Mouse (Mus musculus): ENCODE measurements around the gene Tmem163.

DNA sequence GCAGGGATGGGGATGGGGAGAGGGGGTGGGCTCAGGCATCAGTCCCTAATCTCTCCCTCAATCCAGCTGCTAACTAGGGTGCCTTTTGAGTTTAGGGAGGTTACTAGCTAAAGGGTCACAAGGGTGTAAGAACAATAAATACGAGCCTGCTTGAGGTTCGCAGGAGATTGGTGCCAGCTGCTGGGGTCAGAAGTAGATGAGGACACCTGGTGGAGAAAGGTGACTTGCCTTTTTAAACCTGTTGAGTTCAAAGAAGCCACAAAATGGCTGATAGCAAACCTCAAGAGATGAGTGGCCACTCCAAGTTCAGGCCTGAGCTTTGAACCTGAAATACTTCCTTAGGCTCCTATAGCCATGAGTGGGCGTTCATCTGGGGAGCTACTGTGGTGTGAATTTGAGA, 237.6 kb downstream of the Tmem163 start:
- TF ChIP-seq POLR2A (IDR thresholded peaks at IDR 0.05; ENCODE audit: low read depth, low read length), result no peak
- TF ChIP-seq CTCF (IDR thresholded peaks at IDR 0.05; ENCODE audit: borderline replicate concordance, insufficient read depth, low read length), result no peak

Data from embryonic fibroblast, embryonic 13.5 days (primary cell).